Mouse (Mus musculus) spleen, postnatal 10 days (tissue): ENCODE measurements around the gene Mettl7a2.
"Not testable (repeated sequence)": the region's sequence is repeated elsewhere in the genome, so short reads cannot be mapped to it uniquely, and the experiment has no call there.

Experiments used
- DNase-seq, 2 experiments: peaks; one replicate each; pipeline ENCODE4 v3.0.0; 2021 to 2022; ENCODE audit warnings: low spot score in 2 of 2

Gene Mettl7a2

GRCm38 (mm10) chr15:100337847-100338246 lies 15.2 kb upstream of the Mettl7a2 start:
- DNase-seq = peak; percentile 34 to 82

DNA sequence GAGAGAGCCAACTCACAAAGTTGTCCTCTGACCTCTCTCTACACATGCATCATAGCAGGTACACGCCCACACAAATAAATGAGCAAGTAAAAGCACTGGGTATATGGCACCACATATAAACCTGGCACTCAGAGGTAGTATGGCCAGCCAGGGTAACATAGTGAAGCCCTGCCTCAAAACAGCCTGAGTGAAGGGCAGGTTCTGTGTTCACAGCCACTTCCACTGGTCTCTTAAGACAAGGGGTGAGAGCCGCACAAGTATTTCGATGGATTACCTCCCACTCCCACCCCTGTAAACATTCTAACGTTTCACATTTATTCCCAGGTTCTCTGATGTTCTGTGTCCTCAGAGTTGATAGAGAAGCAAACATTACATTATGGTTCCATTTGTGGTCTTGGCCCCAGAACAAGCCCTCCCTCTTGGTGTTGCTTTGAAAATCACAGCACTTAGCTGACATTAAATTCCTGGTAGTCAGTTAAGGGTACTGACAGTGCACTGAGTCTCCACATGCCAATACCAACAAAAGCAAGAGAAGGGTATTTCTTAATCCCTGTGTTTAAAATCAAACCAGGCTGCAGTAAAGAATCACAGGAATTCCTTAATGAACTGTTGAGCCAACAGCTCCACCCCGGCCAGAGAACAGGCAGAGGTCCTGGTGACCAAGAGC lies 11.6 kb upstream of the Mettl7a2 start:
- not testable (repeated sequence) for DNase-seq

GRCm38 (mm10) chr15:100345484-100345883 lies 7.5 kb upstream of the Mettl7a2 start:
- no peak for DNase-seq

GRCm38 (mm10) chr15:100346761-100347160 lies 6.2 kb upstream of the Mettl7a2 start:
- DNase-seq = no peak

- no peak for DNase-seq
These were observed 3.5 kb upstream of the Mettl7a2 start for GRCm38 (mm10) chr15:100349496-100349895.

DNA sequence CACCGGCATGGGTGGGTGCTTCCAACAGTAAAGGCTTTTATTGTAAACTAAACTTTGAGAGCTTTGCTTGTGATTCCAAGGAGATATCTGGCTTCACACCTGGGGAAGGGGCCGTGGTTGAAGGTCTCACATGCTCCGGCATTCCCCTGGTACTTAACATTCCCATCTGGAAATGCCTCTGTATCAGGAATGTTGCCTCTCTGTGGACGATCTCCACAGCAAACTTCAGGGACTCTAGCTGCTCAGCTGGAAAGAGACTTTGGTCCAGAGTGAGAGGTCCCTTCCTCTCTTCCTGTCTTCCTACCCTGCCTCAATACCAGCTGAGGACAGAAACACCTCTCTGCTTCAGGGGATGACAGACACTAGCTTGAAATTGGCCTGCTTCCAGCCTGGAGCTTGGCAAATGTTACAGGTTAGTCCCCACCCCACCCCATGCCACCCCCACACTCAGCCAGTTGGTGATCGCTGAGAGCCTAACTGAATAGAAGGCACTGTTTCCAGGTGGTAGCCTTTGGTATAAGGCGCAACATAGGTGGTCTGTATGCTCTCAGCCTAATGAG lies 1.4 kb upstream of the Mettl7a2 start:
- no peak for DNase-seq

DNA sequence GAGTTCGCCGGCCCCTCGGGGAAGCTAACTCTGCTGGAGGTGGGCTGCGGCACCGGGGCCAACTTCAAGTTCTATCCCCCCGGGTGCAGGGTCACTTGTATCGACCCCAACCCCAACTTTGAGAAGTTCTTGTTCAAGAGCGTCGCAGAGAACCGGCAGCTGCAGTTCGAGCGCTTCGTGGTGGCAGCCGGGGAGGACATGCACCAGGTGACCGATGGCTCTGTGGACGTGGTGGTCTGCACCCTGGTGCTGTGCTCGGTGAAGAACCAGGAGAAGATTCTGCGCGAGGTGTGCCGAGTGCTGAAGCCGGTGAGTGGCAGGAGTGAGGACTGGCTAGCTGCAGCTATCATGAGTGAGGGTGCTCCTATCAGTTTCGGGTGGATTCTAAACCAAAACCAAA lies 399 bp downstream of the Mettl7a2 start:
- DNase-seq = not testable (repeated sequence)

- no peak for DNase-seq
These were observed 2.9 kb downstream of the Mettl7a2 start for GRCm38 (mm10) chr15:100355876-100356275.

GRCm38 (mm10) chr15:100364242-100364641 lies 11.2 kb downstream of the Mettl7a2 start, which contains the start of gene Higd1c:
Gene Higd1c, plus strand, starts transcription at chr15:100364542.
- DNase-seq = no peak

DNA sequence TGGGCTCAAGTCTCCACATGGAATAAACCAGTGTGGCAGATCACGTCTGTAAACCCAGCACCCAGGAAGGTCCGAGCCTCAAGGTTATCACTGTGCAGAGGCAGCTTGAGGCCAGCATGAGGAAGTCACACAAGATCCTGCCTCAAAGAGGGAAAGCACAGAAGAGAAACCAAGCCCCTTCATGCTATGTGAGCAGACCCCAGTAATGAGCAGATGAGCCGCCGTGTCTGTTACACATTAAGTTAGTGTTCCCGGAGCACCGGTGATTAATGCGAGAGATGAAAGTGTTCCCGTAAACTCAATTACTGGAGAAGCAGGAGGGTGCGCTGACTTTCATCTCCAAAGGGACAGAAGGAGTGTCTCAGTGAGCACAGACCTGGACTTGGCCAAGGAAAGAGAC lies 13.0 kb downstream of the Mettl7a2 start:
- DNase-seq = not testable (repeated sequence)

DNA sequence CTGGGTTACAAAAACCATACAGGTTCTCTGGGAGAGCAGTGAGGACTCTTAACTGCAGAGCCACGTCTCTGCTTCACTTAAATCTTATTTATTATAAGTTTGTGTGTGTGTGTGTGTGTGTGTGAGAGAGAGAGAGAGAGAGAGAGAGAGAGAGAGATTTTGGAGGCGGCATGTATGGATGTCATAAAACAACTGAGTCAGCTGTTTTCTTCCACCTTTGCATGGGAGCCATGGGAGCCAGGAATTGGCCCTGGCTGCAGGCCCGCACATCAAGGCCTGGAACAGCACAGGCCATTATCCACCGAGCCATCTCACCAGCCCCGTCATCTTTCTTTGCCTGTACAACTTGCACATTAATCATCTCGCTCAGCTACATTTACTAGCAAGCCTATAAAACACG lies 14.1 kb downstream of the Mettl7a2 start:
- no peak for DNase-seq

GRCm38 (mm10) chr15:100375066-100375465 lies 22.1 kb downstream of the Mettl7a2 start:
- peak in 1 of 2 experiments; percentile 68 for DNase-seq

DNA sequence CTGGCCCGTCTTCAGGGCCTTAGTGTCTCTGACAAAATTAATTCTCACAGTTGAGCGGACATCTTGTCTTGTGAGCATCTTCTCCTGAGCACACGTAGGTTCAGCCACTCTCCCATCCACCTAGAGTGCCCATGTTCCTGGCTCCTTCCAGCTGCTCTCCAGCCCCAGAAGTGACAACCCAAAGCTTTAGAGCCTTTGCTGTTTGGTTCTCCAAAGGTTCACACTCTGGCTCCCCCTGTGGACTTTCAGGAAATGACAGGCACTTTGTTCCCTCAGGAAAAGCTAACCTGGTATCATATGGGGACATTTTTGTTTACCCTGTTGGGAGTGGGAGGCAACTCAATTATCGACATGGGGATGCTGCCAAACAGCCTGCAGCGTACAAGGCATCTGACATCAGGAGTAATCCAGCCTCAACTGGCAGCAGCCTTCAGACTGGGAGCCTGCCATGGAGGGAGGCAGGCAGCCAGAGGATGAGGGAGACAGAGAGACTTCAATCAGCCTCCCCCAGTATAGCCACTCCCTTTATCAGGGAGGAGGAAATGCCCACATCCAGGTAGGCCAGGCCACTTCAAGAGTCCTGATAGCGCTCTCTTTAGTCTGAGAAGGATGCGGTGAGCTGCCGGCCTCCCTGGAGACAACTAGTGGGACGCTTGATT lies 25.0 kb downstream of the Mettl7a2 start:
- DNase-seq = not testable (repeated sequence)

DNA sequence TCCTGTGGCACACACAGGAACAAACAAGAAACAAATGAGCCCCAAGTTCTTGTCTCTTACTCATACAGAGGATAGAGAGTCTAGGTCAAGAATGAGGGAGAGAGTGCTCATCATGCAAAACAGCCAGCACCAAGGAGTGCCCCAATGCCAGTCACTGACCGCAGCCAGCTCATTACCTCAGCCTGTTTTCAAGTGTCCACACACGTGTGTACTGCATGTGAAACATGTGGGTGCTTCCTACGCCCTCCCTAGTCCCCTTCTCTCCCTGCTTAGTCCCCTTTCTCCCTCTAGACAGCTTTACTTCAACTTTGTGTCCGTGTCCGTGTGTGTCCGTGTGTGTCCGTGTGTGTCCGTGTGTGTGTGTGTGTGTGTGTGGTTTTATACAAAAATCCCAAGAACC lies 26.7 kb downstream of the Mettl7a2 start:
- DNase-seq = no peak

- DNase-seq = no peak
These were observed 27.1 kb downstream of the Mettl7a2 start for GRCm38 (mm10) chr15:100380104-100380503.

GRCm38 (mm10) chr15:100385705-100386104 lies 32.7 kb downstream of the Mettl7a2 start:
- DNase-seq = no peak

DNA sequence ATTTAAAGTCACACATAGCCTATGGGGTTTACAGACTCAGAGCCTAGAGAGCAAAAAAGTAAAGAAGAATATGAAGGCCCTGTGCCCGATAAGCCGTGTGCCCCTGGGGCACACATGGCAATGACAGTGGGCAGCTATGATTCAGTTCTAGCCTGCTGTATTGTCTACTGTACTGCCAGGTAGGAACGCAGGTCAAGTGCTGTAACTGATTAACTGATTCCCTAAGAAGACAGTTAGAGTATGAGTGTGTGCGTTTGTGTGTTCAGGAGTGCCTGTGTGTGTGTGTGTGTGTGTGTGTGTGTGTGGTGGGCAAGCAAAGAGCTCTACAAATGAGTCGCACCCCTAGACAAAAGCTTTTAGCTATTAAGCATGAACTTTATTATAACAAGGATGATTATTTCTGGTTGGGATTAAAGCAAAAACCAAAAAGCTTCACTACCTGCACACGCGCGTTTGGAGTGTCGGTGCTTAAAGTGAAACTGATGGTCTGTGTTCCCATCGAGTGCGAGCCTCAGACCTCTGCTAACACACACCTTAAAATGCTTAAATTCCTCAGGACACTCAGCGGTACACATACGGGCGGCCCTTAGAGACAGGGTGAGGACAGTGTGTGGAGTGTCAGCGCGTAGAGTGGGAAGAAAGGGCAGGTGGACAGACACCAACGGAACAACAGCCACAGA lies 34.7 kb downstream of the Mettl7a2 start:
- DNase-seq = no peak

DNA sequence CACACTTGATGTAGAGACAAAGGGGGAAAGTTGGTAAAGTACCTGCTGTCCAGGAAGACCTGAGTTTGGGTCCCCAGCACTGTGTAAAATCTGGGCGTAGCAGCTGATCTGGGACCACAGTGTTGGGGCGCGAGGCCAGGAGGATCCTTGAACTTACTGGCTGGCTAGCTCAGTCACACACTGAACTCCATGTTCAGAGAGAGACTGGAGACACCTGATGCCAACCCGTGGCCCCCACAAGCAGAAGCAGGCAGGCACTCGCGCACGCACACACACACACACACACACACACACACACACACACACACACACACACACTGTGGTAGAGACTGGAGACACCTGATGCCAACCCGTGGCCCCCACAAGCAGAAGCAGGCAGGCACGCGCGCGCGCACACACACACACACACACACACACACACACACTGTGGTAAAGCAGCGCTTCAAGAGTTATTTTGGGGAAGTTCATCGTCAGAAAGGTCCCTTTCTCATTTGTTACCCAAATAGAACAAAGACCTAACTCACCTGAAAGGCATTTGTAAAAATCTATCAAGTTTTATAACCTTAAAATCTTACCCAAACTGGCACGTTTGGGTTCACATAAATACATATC lies 35.3 kb downstream of the Mettl7a2 start:
- peak in 1 of 2 experiments; percentile 51 for DNase-seq

DNA sequence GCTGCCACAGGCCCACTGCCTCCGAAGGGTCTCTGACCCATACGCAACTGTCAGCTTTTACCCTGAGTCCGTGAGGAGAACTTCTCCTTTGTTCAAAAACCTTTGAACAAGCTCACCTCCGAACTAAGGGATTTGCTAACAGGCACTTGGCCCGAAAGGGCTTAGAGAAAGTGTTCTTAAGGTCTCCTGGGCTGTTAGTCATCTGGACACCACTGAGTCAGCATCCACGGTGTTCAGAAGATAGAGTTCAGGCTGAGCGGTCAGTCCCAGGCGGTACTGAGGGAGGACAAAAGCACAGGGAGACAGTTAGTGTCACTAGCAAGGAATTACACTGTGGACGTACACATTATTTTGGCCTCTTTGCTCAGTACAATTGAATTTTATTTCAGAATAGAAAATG lies 35.9 kb downstream of the Mettl7a2 start:
- DNase-seq = no peak

DNA sequence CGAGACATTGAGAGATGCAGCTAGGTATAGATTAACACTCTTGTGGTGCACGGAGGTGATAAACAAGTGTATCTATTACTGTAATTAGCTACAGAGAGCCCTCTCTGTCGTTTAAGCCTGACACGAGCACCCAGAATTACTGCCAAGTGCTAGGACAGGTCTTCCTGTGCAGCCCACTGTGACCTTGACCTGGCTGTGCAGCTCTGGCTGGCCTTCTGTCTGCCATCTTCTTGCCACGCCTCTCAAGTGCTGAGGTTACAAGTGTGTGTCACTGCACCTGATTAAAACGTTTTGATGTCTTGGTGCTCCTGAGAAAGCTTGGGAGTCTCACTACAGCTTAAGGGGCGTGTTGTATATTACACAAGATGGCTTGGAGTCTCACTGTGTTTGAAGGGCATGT lies 38.1 kb downstream of the Mettl7a2 start:
- no peak for DNase-seq

DNA sequence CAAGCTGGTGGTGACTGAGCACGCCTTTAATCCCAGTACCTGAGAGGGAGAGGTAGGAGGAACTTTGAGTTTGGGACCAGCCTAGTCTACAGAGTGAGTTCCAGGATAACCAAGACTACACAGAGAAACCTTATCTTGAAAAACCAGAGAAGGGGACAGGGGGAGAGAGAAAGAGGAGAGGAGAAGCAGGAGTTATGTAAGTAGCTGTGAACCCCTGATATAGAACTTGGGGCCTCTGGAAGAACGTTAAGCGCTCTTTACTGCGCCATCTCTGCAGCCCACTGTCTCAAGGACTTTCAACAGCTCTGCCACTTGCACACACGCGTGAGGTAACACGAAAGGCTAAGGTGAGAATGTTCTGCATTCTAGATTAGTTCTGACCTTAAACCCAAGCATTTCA lies 38.6 kb downstream of the Mettl7a2 start:
- DNase-seq = no peak

DNA sequence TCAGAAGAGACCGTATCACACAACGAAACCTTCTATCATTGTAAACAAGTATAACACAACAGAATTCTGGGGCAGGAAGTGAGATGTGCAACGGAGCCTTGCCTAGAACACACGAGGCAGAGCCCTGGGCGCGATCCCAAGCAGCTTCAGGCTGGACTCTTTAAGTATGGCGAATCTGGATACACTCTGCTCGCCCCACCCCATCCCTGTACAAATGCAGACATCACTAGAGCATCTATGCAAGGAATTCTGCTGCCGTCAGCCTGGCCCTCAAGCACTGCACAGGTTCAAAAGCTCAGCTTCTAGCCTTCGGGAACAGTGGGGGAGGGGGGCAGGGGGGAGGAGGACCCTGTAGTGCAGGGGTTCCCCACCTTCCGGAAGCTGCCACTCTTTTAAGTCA lies 40.0 kb downstream of the Mettl7a2 start:
- DNase-seq = no peak
